Mouse (Mus musculus) G1E (cell line): ENCODE results near the gene Hdac4. TPM values are rescaled to one million over a fixed set of nuclear protein-coding genes. Genes with fewer than 3 reads are reported as not detected.

ENCODE experiments used
- ATAC-seq: 2 replicates; pipeline ENCODE4 v1.8.0; 2016; ENCODE audit warnings: mild to moderate bottlenecking; ENCODE audit not compliant: insufficient number of reproducible peaks, poor library complexity, low FRiP score, severe bottlenecking; ENCODE audit errors: extremely low read depth
- DNase-seq: peaks from one replicate; pipeline ENCODE4 v3.0.0; 2012; ENCODE audit warnings: low spot score
- H3K27me3 ChIP-seq: 2 replicates; pipeline ENCODE4 v1.6.1; 2012; ENCODE audit warnings: mild to moderate bottlenecking, low read length, inconsistent platforms; ENCODE audit not compliant: insufficient read depth
- H3K36me3 ChIP-seq: replicated peaks from 2 replicates; pipeline ENCODE3; 2012; ENCODE audit warnings: mild to moderate bottlenecking, inconsistent platforms
- H3K4me1 ChIP-seq: 2 replicates; pipeline ENCODE4 v1.6.1; 2012; ENCODE audit warnings: low read depth, low read length, inconsistent platforms, mixed read lengths; ENCODE audit not compliant: insufficient read depth
- H3K4me3 ChIP-seq: 2 replicates; pipeline ENCODE4 v1.5.1; 2012; ENCODE audit warnings: low read depth, mild to moderate bottlenecking, inconsistent platforms, low read length, moderate library complexity, mixed read lengths
- H3K9me3 ChIP-seq: replicated peaks from 2 replicates; pipeline ENCODE4 v1.6.1; 2012; ENCODE audit warnings: inconsistent platforms
- CTCF ChIP-seq: IDR thresholded peaks from 2 replicates; pipeline ENCODE4 v1.5.1; 2012; ENCODE audit warnings: low read depth, low read length, inconsistent platforms, mixed read lengths
- GATA1 ChIP-seq: IDR thresholded peaks from 2 replicates; pipeline ENCODE4 v1.6.1; 2012; ENCODE audit warnings: borderline replicate concordance, low read length, inconsistent platforms, mixed read lengths
- GATA2 ChIP-seq: IDR thresholded peaks from 2 replicates; pipeline ENCODE4 v1.6.1; 2012; ENCODE audit warnings: low read depth, low read length, inconsistent platforms, borderline replicate concordance
- POLR2AphosphoS5 ChIP-seq: IDR thresholded peaks from 2 replicates; pipeline ENCODE4 v1.6.1; 2012; ENCODE audit warnings: low read depth, low read length, inconsistent platforms; ENCODE audit not compliant: insufficient replicate concordance
- TAL1 ChIP-seq: conservative IDR thresholded peaks from 2 replicates; pipeline ENCODE4 v1.6.1; 2012; ENCODE audit warnings: low read depth, low read length, inconsistent platforms, mixed read lengths
- polyA plus RNA-seq: library from polyadenylated mRNA; stranded (reverse); fragments of >175 nt; gene quantifications from 2 replicates; pipeline ENCODE4 v1.2.3, GENCODE M21; 2012
- total RNA-seq, 2 experiments: library from RNA; stranded (forward) in 1 of 2; stranded (reverse) in 1 of 2; fragments of 200-1000 nt in 1 of 2; fragments of >200 nt in 1 of 2; fragmentation: Nextera tagmentation in 1 of 2; gene quantifications; 2 replicates each; pipeline ENCODE4 v1.2.3; 2014 to 2017

Gene Hdac4
- total and polyA plus RNA-seq, 3 experiments, result 15.0 to 27.2 (median 19.7) TPM

DNA sequence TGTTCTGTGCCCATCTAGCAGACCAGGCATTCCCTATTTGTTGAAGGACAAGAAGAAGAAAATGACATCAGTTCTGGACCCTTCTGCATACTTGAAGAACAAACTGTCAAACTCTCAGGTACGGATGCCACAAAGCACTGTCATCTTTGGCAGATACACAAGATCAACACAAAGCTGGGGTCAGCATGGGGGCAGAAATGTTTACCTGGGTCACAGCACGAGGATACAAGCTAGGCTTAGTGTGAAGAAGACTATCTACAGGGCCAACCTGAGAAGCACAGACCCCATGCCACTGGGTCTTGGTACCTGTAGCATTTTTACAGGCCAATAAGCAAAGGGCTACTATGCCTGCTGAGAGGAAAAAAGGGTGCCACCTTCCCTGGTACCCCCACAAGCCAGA, 107.7 kb downstream of the Hdac4 start:
- no peak for TF ChIP-seq TAL1
- no peak for TF ChIP-seq POLR2AphosphoS5
- no peak for TF ChIP-seq GATA2
- no peak for TF ChIP-seq GATA1
- TF ChIP-seq CTCF, result no peak
- Histone ChIP-seq H3K27me3 (no peaks in the 10 kb centered on the region), H3K36me3 (peaks cover 56% of the 10 kb centered on the region), H3K4me3 (no peak overlapping the region), H3K4me1 (peaks cover 71% of the 10 kb centered on the region), H3K9me3 (no peaks in the 10 kb centered on the region)
- no peak for ATAC-seq
- no peak for DNase-seq

DNA sequence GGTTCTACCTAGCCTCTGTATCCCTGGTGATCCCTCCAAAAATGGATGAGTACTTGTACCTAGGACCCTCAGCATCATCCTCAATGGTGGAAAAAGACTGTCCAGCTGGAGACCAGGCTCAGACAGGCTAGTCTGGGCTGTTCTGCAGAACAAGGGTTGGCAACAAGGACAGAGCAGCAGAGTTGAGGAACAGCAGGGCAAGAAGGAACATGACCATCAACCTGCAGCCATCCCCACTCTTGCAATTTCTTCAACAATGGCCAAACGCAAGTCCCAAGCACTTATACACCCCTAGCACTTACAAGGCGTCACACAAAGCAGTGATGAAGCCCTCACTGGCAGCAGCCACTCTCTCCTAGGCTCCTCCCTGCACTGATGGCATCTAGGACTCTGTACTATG, 108.2 kb downstream of the Hdac4 start:
- TF ChIP-seq POLR2AphosphoS5, result no peak
- TF ChIP-seq TAL1, result no peak
- DNase-seq, result no peak
- Histone ChIP-seq H3K4me1 (peaks cover 76% of the 10 kb centered on the region), H3K9me3 (no peaks in the 10 kb centered on the region), H3K27me3 (no peaks in the 10 kb centered on the region), H3K4me3 (no peak overlapping the region), H3K36me3 (peaks cover 56% of the 10 kb centered on the region)
- no peak for ATAC-seq

DNA sequence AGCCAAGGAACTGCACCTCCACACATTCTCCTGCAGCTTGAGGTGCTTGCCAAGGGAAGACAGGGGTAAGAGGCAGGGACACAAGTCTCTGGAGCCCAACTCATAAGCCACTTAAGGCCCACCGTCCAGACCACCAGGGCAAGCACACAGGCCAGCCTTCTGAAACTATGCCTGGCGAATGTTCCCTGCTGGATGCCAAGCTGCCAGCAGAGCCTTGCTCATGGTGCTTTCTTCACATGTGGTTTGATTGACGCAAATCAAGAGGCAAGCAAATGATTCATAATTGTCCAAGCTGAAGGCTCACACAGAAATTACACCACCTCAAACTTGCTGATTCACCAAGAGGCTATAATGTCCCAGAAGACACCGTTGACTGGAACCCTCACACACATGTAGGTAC, 108.7 kb downstream of the Hdac4 start:
- H3K9me3 ChIP-seq, result no peaks in the 10 kb centered on the region
- H3K27me3 ChIP-seq, result no peaks in the 10 kb centered on the region
- H3K36me3 ChIP-seq, result peaks cover 55% of the 10 kb centered on the region
- peaks cover 79% of the 10 kb centered on the region for H3K4me1 ChIP-seq
- ATAC-seq (no peak), DNase-seq (no peak)
- H3K4me3 ChIP-seq, result no peak overlapping the region
- TF ChIP-seq POLR2AphosphoS5, result no peak
- TF ChIP-seq CTCF, result no peak
- TF ChIP-seq GATA2, result no peak
- no peak for TF ChIP-seq GATA1
- no peak for TF ChIP-seq TAL1

DNA sequence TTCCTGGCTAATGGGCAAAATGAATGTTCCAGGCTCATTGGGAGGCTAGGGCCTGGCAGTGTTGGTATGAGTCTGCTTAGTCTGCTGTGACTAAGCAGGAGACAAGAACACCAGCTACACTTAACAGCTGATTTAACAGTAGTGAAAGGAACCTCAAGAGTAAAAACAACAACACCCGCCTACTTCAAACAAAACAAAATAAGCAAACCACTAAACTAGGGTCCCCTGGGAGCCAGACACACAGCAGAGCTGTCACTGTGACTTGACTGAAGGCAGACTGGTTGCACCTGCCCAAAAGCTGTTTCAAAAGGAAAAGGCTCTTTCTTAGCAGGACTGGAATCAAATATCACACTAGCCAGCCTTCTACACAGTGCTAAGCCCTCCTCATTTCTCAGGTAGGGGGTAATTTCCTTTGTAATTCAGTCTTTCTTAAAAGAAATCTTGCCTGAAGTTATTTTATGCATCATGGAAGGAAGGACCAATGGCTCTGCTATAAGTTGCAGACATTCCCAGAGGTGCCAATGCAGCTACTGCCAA, 109.2 kb downstream of the Hdac4 start:
- TF ChIP-seq TAL1 (no peak), POLR2AphosphoS5 (no peak), CTCF (no peak), GATA2 (no peak), GATA1 (no peak)
- Histone ChIP-seq H3K4me3 (no peak overlapping the region), H3K9me3 (no peaks in the 10 kb centered on the region), H3K27me3 (no peaks in the 10 kb centered on the region), H3K36me3 (peaks cover 52% of the 10 kb centered on the region), H3K4me1 (peaks cover 78% of the 10 kb centered on the region)
- ATAC-seq (no peak), DNase-seq (no peak)

DNA sequence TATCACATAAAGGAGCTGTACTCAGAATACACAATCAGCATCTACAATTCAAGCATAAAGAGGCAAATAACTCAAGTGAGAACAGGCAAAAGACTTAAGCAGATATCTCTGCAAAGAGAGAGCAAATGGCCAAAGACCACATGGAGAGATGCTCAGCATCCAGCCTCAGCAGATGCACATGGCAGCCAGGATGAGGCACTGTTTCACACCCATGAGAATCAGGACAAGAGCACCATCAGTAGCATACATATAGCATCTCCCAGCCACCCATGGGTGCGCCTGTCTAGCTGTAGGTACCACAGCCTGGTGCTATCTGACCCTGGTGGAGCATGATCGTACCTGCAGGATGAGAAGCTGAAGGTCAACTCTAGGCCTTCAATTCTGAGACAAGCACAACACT, 110.8 kb downstream of the Hdac4 start:
- no peak for TF ChIP-seq GATA1
- peak; percentile 6; the same call in 1 of the 2 replicates for TF ChIP-seq CTCF
- TF ChIP-seq TAL1, result no peak
- no peak for TF ChIP-seq GATA2
- no peak for TF ChIP-seq POLR2AphosphoS5
- no peaks in the 10 kb centered on the region for H3K9me3 ChIP-seq
- no peaks in the 10 kb centered on the region for H3K27me3 ChIP-seq
- H3K4me3 ChIP-seq, result peak overlapping the region; percentile 5; the same call in 1 of the 2 replicates
- H3K4me1 ChIP-seq, result peaks cover 94% of the 10 kb centered on the region
- H3K36me3 ChIP-seq, result peaks cover 44% of the 10 kb centered on the region
- DNase-seq (no peak), ATAC-seq (no peak)

DNA sequence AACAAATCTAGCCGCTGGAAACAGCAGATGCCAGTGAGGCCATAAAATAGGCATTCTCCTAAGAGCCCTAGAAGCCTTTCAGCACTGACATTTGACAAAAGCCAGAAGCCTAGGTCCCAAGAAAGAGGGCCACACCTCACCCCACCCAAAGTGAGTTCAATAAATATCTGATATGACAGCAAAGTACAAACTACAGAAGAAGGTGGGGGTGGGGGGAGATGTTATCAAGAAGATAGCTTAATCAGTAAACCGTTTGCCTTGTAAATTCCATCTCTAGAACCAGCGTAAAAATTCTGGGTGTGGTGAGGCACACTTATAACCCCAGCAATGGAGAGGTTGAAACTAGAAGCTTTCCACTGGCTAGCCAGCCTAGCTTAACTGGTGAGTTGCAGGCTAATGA, 111.5 kb downstream of the Hdac4 start:
- ATAC-seq, result peak; percentile 38; the same call in 1 of the 2 replicates
- TF ChIP-seq GATA2, result no peak
- TF ChIP-seq GATA1, result no peak
- no peak for TF ChIP-seq TAL1
- TF ChIP-seq POLR2AphosphoS5, result no peak
- no peak for TF ChIP-seq CTCF
- H3K9me3 ChIP-seq, result no peaks in the 10 kb centered on the region
- no peak for DNase-seq
- peaks cover 39% of the 10 kb centered on the region for H3K36me3 ChIP-seq
- no peak overlapping the region; the same call in 1 of the 2 replicates for H3K4me3 ChIP-seq
- no peaks in the 10 kb centered on the region for H3K27me3 ChIP-seq
- peaks cover 94% of the 10 kb centered on the region for H3K4me1 ChIP-seq
